Mouse (Mus musculus) stomach, postnatal 0 days (tissue): ENCODE measurements around the gene Gipr. TPM values are rescaled to one million over a fixed set of nuclear protein-coding genes. Genes with fewer than 3 reads are reported as not detected.

ENCODE experiments used
- ATAC-seq: fragments of 200-750 bp; cut with Nextera tagmentation; 2 replicates; pipeline ENCODE4 v1.8.0; 2017; ENCODE audit not compliant: low FRiP score, low TSS enrichment
- DNase-seq: peaks from one replicate; pipeline ENCODE4 v3.0.0-alpha.2; 2016; ENCODE audit warnings: low spot score
- H3K27ac ChIP-seq: fragments of 300-500 bp; sonication (generic); replicated peaks from 2 replicates; pipeline ENCODE4 v1.5.1; 2014; ENCODE audit warnings: mild to moderate bottlenecking, control low read depth
- H3K27me3 ChIP-seq: fragments of 300-500 bp; sonication (generic); 2 replicates; pipeline ENCODE4 v1.6.1; 2014; ENCODE audit warnings: low read length; ENCODE audit not compliant: control insufficient read depth, insufficient read depth
- H3K36me3 ChIP-seq: fragments of 300-500 bp; sonication (generic); 2 replicates; pipeline ENCODE4 v1.6.1; 2014; ENCODE audit warnings: low read length, mixed read lengths; ENCODE audit not compliant: control insufficient read depth, insufficient read depth
- H3K4me1 ChIP-seq: fragments of 300-500 bp; sonication (generic); replicated peaks from 2 replicates; pipeline ENCODE4 v1.6.1; 2014; ENCODE audit warnings: antibody characterized with exemption; ENCODE audit not compliant: control insufficient read depth, insufficient read depth
- H3K4me2 ChIP-seq: fragments of 300-500 bp; sonication (generic); replicated peaks from 2 replicates; pipeline ENCODE4 v1.6.1; 2014; ENCODE audit warnings: low read depth, mild to moderate bottlenecking, control low read depth, moderate library complexity
- H3K4me3 ChIP-seq: fragments of 300-500 bp; sonication (generic); 2 replicates; pipeline ENCODE4 v1.5.1; 2014; ENCODE audit warnings: low read depth, low read length, control low read depth
- H3K9ac ChIP-seq: fragments of 300-500 bp; sonication (generic); 2 replicates; pipeline ENCODE4 v1.6.1; 2014; ENCODE audit warnings: mild to moderate bottlenecking, low read length, control low read depth, mixed read lengths
- H3K9me3 ChIP-seq: fragments of 300-500 bp; sonication (generic); 2 replicates; pipeline ENCODE4 v1.6.1; 2016; ENCODE audit warnings: low read length; ENCODE audit not compliant: control insufficient read depth
- CTCF ChIP-seq: IDR thresholded peaks from 2 replicates; pipeline ENCODE4 v1.5.1; 2016; ENCODE audit warnings: antibody characterized with exemption, low read depth, mild to moderate bottlenecking, moderate library complexity
- EP300 ChIP-seq: optimal IDR thresholded peaks from 2 replicates; pipeline ENCODE3; 2016; ENCODE audit warnings: antibody characterized with exemption
- WGBS: fragments of 180-500 bp; shearing (Covaris S2); extraction: QIAGEN DNeasy Blood & Tissue Kit; methylation state at CpG from one replicate; pipeline ENCODE4 v1.1.7; 2014; 5-methylcytosine and 5-hydroxymethylcytosine counted together
- polyA plus RNA-seq: library from polyadenylated mRNA; unstranded; fragments of >200 nt; fragmentation: Nextera tagmentation; extraction: Ambion mirVana; gene quantifications from 2 replicates; pipeline ENCODE4 v1.2.1, GENCODE M21; 2015

Gene Gipr
- polyA plus RNA-seq, 1 experiment from 2014 or later: 0.27 TPM

DNA sequence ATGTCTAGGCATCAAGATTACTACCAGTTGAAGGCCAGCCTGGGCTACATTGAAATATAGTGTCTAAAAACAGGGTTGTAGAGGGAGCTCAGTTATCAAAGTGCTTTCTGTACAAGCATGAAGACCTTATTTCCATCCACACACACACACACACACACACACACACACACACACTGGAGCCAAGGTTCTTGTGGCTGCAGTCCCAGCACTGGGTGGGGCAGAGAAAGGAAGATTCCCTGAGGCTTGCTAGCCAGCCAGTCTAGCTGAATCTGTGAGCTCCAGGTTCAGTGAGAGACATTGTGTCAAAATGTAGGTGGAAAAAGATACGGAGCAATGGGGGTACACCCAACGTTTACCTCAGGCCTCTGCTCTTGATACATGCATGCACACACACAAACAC lies 18.3 kb upstream of the Gipr start:
- Histone ChIP-seq H3K4me2 (no peak overlapping the region), H3K36me3 (no peaks in the 10 kb centered on the region; the same call in 1 of the 2 replicates), H3K27ac (0 out of 2 replicates have a peak overlapping the region, but pooled peaks have one; percentile 18), H3K9ac (no peak overlapping the region), H3K27me3 (no peaks in the 10 kb centered on the region), H3K9me3 (no peaks in the 10 kb centered on the region), H3K4me3 (no peak overlapping the region), H3K4me1 (0 out of 2 replicates have a peak, but pooled peaks cover 2% of the 10 kb centered on the region)
- TF ChIP-seq EP300: no peak
- TF ChIP-seq CTCF: no peak
- no peak for DNase-seq
- 70% methylated on average over 2 of the region's 2 CpGs for WGBS
- ATAC-seq: no peak

DNA sequence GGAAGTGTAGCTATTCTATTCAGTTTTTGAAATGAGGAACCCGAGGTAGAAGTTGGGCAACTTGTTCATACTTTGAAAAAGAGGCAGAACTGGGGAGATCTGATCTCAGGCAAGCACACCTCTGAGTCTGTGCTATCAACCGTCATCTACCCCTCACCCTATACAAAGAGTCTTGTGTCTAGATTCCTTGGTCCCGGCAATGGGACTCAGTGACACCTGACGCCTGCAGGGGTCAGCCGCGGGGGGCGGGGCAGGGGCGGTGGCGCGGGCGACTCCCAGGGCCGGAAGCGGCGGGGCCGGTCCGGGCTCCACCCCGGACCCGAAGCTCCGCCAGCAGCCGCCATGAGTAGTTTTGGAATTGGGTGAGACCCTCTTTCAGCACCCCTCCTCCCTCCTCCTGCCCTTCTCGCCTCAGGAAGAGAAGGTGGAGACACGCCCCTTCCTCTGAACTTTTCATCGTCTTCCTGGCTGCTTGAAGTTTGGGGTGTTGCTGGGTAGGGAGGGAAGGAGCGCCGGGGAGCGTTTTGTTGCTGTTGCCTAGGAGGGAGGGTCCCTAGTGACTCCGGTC lies 15.0 kb upstream of the Gipr start:
- Histone ChIP-seq H3K27ac (no peak overlapping the region), H3K4me1 (0 out of 2 replicates have a peak, but pooled peaks cover 2% of the 10 kb centered on the region), H3K9ac (peak overlapping the region; percentile 64), H3K4me3 (peak overlapping the region; percentile 57), H3K9me3 (no peaks in the 10 kb centered on the region), H3K36me3 (no peaks in the 10 kb centered on the region; the same call in 1 of the 2 replicates), H3K27me3 (peaks cover 20% of the 10 kb centered on the region), H3K4me2 (peak overlapping the region; percentile 80)
- peak; percentile 77 for DNase-seq
- TF ChIP-seq CTCF (no peak), EP300 (no peak)
- 1% methylated on average over 24 of the region's 27 CpGs for WGBS
- ATAC-seq: peak; percentile 43

GRCm38 (mm10) chr7:19179936-19180335 lies 14.0 kb upstream of the Gipr start:
- Histone ChIP-seq H3K27me3 (peaks cover 20% of the 10 kb centered on the region), H3K4me2 (no peak overlapping the region), H3K4me1 (0 out of 2 replicates have a peak, but pooled peaks cover 2% of the 10 kb centered on the region), H3K27ac (no peak overlapping the region), H3K36me3 (no peaks in the 10 kb centered on the region; the same call in 1 of the 2 replicates), H3K9ac (no peak overlapping the region), H3K9me3 (no peaks in the 10 kb centered on the region), H3K4me3 (no peak overlapping the region)
- no peak for DNase-seq
- WGBS: 38% methylated on average over 6 of the region's 6 CpGs
- no peak for TF ChIP-seq EP300
- no peak for TF ChIP-seq CTCF
- ATAC-seq: no peak

GRCm38 (mm10) chr7:19179173-19179572 lies 13.2 kb upstream of the Gipr start:
- DNase-seq (peak; percentile 82), ATAC-seq (peak; percentile 24)
- Histone ChIP-seq H3K9me3 (no peaks in the 10 kb centered on the region), H3K27ac (no peak overlapping the region), H3K27me3 (peaks cover 20% of the 10 kb centered on the region), H3K4me1 (no peaks in the 10 kb centered on the region), H3K9ac (no peak overlapping the region), H3K4me3 (peak overlapping the region; percentile 17; the same call in 1 of the 2 replicates), H3K4me2 (peak overlapping the region; percentile 37), H3K36me3 (no peaks in the 10 kb centered on the region)
- under 1% methylated on average over 31 of the region's 32 CpGs for WGBS
- TF ChIP-seq CTCF (peak; percentile 83), EP300 (no peak)

DNA sequence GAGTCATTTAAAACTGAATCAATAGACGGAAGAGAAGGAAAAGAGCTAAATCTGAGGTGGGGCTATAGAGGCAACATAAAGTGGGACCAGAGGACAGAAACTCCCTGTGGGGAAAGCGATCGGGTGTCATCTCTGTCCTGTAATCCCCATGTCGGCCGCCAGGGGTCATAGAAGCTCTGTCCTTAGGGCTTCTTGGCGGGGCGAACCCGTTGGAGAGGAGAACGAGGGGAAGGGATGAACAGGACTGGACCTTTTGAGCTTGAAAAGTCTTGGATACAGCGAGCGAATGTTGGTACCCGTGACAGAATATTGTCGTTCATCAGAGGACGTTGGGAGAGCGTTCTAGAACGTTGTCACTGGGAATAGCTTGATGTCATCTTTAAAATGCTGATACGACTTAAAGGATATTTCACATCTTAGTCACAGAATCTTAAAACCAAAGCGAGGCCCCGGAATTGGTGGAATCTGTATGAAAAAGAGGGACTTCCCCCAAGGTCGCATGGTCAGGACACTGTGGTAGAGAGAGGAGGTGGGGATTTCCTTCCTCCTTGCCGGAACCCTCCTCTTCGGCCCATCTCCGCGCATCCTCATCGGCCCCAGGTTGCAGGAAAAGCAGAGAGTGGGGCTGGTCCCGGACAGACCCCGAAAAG lies 12.6 kb upstream of the Gipr start:
- Histone ChIP-seq H3K4me1 (no peaks in the 10 kb centered on the region), H3K9me3 (no peaks in the 10 kb centered on the region), H3K27me3 (peaks cover 20% of the 10 kb centered on the region), H3K9ac (no peak overlapping the region), H3K27ac (no peak overlapping the region), H3K36me3 (no peaks in the 10 kb centered on the region), H3K4me2 (no peak overlapping the region), H3K4me3 (0 out of 2 replicates have a peak overlapping the region, but pooled peaks have one; percentile 17)
- WGBS: 6% methylated on average over 27 of the region's 27 CpGs
- TF ChIP-seq EP300: no peak
- peak; percentile 87 for TF ChIP-seq CTCF
- ATAC-seq: no peak
- DNase-seq: peak; percentile 72

DNA sequence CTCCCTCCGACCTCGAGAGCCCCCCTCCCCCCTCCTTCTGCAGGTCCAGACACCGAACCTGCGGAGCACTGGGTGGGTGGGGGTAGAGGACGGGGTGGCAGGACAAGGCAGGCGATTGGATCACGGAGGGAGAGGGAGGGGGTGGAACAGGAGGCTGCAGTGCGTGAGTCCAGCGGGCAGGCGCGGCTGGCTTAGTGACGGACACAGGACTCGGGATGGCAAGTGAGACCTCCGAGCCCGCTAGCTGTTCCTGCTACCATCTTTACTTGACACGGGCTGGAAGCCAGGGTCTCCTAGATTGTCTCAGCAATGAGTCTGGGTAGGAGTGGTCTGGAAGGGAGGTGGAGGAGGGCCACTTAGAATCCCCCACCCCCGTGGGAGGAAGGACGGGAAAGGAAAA lies 12.1 kb upstream of the Gipr start:
- Histone ChIP-seq H3K4me2 (no peak overlapping the region), H3K27me3 (peaks cover 20% of the 10 kb centered on the region), H3K36me3 (no peaks in the 10 kb centered on the region), H3K9me3 (no peaks in the 10 kb centered on the region), H3K9ac (no peak overlapping the region), H3K4me1 (no peaks in the 10 kb centered on the region), H3K27ac (no peak overlapping the region), H3K4me3 (no peak overlapping the region)
- TF ChIP-seq CTCF (no peak), EP300 (no peak)
- no peak for ATAC-seq
- DNase-seq: no peak
- WGBS: 13% methylated on average over 18 of the region's 18 CpGs
